Mouse (Mus musculus): ENCODE data around the gene H2-Ab1. TPM values are rescaled to one million over a fixed set of nuclear protein-coding genes. Genes with fewer than 3 reads are reported as not detected.

Gene H2-Ab1
- polyA plus RNA-seq, 1 experiment from 2014 or later: 1.2 TPM

- no peak for ATAC-seq (ENCODE audit: low read depth)
- H3K9me3 ChIP-seq: no peaks in the 10 kb centered on the region
- H3K9ac ChIP-seq: no peak overlapping the region
- no peaks in the 10 kb centered on the region for H3K4me1 ChIP-seq (replicated peaks)
- no peak overlapping the region for H3K4me2 ChIP-seq
- no peak overlapping the region for H3K4me3 ChIP-seq
- H3K27ac ChIP-seq (replicated peaks): no peak overlapping the region
- no peaks in the 10 kb centered on the region for H3K27me3 ChIP-seq
- 77% methylated on average over 6 of the region's 6 CpGs for WGBS
- H3K36me3 ChIP-seq: no peaks in the 10 kb centered on the region
Measured at GRCm38 (mm10) chr17:34240916-34241315, 16.6 kb upstream of the H2-Ab1 start.

- ATAC-seq (ENCODE audit: low read depth): no peak
- Histone ChIP-seq H3K4me3 (no peak overlapping the region), H3K9ac (no peak overlapping the region), H3K36me3 (no peaks in the 10 kb centered on the region), H3K4me2 (no peak overlapping the region), H3K27ac (replicated peaks) (no peak overlapping the region), H3K9me3 (no peaks in the 10 kb centered on the region), H3K27me3 (peaks cover 5% of the 10 kb centered on the region; the same call in 1 of the 2 replicates), H3K4me1 (replicated peaks) (no peaks in the 10 kb centered on the region)
- WGBS: 75% methylated on average over 4 of the region's 4 CpGs
Measured at GRCm38 (mm10) chr17:34244656-34245055, 12.8 kb upstream of the H2-Ab1 start.

- H3K27me3 ChIP-seq: peaks cover 5% of the 10 kb centered on the region; the same call in 1 of the 2 replicates
Measured at GRCm38 (mm10) chr17:34247047-34247446, 10.4 kb upstream of the H2-Ab1 start.

GRCm38 (mm10) chr17:34248764-34249163 lies 8.7 kb upstream of the H2-Ab1 start:
- Histone ChIP-seq H3K9ac (no peak overlapping the region), H3K27ac (replicated peaks) (no peak overlapping the region), H3K4me1 (replicated peaks) (no peaks in the 10 kb centered on the region), H3K36me3 (no peaks in the 10 kb centered on the region), H3K4me3 (no peak overlapping the region), H3K4me2 (no peak overlapping the region), H3K27me3 (peaks cover 5% of the 10 kb centered on the region; the same call in 1 of the 2 replicates), H3K9me3 (no peaks in the 10 kb centered on the region)
- WGBS: 61% methylated on average over 2 of the region's 2 CpGs
- no peak for ATAC-seq (ENCODE audit: low read depth)

More at GRCm38 (mm10) chr17:34247047-34247446, 10.4 kb upstream of the H2-Ab1 start:
- WGBS: 88% methylated on average over 3 of the region's 3 CpGs
- no peak for ATAC-seq (ENCODE audit: low read depth)
- no peaks in the 10 kb centered on the region for H3K36me3 ChIP-seq
- no peaks in the 10 kb centered on the region for H3K9me3 ChIP-seq
- H3K27ac ChIP-seq (replicated peaks): no peak overlapping the region
- no peaks in the 10 kb centered on the region for H3K4me1 ChIP-seq (replicated peaks)
- H3K9ac ChIP-seq: no peak overlapping the region
- no peak overlapping the region for H3K4me3 ChIP-seq
- H3K4me2 ChIP-seq: no peak overlapping the region

- Histone ChIP-seq H3K4me2 (no peak overlapping the region), H3K27ac (replicated peaks) (no peak overlapping the region), H3K4me1 (replicated peaks) (no peaks in the 10 kb centered on the region), H3K36me3 (no peaks in the 10 kb centered on the region), H3K4me3 (no peak overlapping the region), H3K9ac (no peak overlapping the region), H3K27me3 (peaks cover 5% of the 10 kb centered on the region; the same call in 1 of the 2 replicates), H3K9me3 (no peaks in the 10 kb centered on the region)
- no peak for ATAC-seq (ENCODE audit: low read depth)
- WGBS: 48% methylated on average over 3 of the region's 3 CpGs
Measured at GRCm38 (mm10) chr17:34249361-34249760, 8.1 kb upstream of the H2-Ab1 start.

GRCm38 (mm10) chr17:34249878-34250277 lies 7.6 kb upstream of the H2-Ab1 start:
- 21% methylated on average over 4 of the region's 4 CpGs for WGBS
- no peaks in the 10 kb centered on the region for H3K4me1 ChIP-seq (replicated peaks)
- H3K4me3 ChIP-seq: no peak overlapping the region
- no peaks in the 10 kb centered on the region for H3K36me3 ChIP-seq
- no peak overlapping the region for H3K4me2 ChIP-seq
- no peak for ATAC-seq (ENCODE audit: low read depth)
- peaks cover 5% of the 10 kb centered on the region for H3K27me3 ChIP-seq
- no peak overlapping the region for H3K27ac ChIP-seq (replicated peaks)
- no peak overlapping the region for H3K9ac ChIP-seq
- no peaks in the 10 kb centered on the region for H3K9me3 ChIP-seq

- 50% methylated on average over 4 of the region's 4 CpGs for WGBS
- no peak for ATAC-seq (ENCODE audit: low read depth)
- no peaks in the 10 kb centered on the region for H3K36me3 ChIP-seq
Measured at GRCm38 (mm10) chr17:34251666-34252065, 5.8 kb upstream of the H2-Ab1 start.

GRCm38 (mm10) chr17:34256501-34256900 lies 988 bp upstream of the H2-Ab1 start:
- Histone ChIP-seq H3K4me1 (replicated peaks) (no peaks in the 10 kb centered on the region), H3K27ac (replicated peaks) (no peak overlapping the region), H3K27me3 (no peaks in the 10 kb centered on the region; the same call in 1 of the 2 replicates), H3K9ac (no peak overlapping the region), H3K4me2 (no peak overlapping the region), H3K36me3 (no peaks in the 10 kb centered on the region), H3K4me3 (no peak overlapping the region), H3K9me3 (no peaks in the 10 kb centered on the region)
- 79% methylated on average over 5 of the region's 5 CpGs for WGBS
- ATAC-seq (ENCODE audit: low read depth): no peak

More at GRCm38 (mm10) chr17:34251666-34252065, 5.8 kb upstream of the H2-Ab1 start:
- H3K9me3 ChIP-seq: no peaks in the 10 kb centered on the region
- no peaks in the 10 kb centered on the region for H3K4me1 ChIP-seq (replicated peaks)
- H3K9ac ChIP-seq: no peak overlapping the region
- peaks cover 5% of the 10 kb centered on the region for H3K27me3 ChIP-seq
- no peak overlapping the region for H3K4me2 ChIP-seq
- no peak overlapping the region for H3K4me3 ChIP-seq
- H3K27ac ChIP-seq (replicated peaks): no peak overlapping the region

- H3K4me1 ChIP-seq (replicated peaks): peaks cover 28% of the 10 kb centered on the region
- no peaks in the 10 kb centered on the region for H3K9me3 ChIP-seq
- H3K4me2 ChIP-seq: no peak overlapping the region
- H3K9ac ChIP-seq: no peak overlapping the region
- ATAC-seq (ENCODE audit: low read depth): no peak
- H3K36me3 ChIP-seq: no peaks in the 10 kb centered on the region
- no peak overlapping the region for H3K27ac ChIP-seq (replicated peaks)
- WGBS: 72% methylated on average over 5 of the region's 5 CpGs
- H3K4me3 ChIP-seq: no peak overlapping the region
- H3K27me3 ChIP-seq: peaks cover 33% of the 10 kb centered on the region
Measured at GRCm38 (mm10) chr17:34260551-34260950, 3.1 kb downstream of the H2-Ab1 start.

GRCm38 (mm10) chr17:34261502-34261901 lies 4.0 kb downstream of the H2-Ab1 start:
- Histone ChIP-seq H3K27me3 (peaks cover 34% of the 10 kb centered on the region), H3K27ac (replicated peaks) (no peak overlapping the region), H3K9me3 (no peaks in the 10 kb centered on the region), H3K4me2 (no peak overlapping the region), H3K4me3 (no peak overlapping the region), H3K9ac (no peak overlapping the region), H3K36me3 (no peaks in the 10 kb centered on the region), H3K4me1 (replicated peaks) (peaks cover 28% of the 10 kb centered on the region)
- WGBS: 23% methylated on average over 4 of the region's 4 CpGs
- peak; percentile 49 for ATAC-seq (ENCODE audit: low read depth)

- H3K9ac ChIP-seq: 0 out of 2 replicates have a peak overlapping the region, but pooled peaks have one; percentile 38
- H3K36me3 ChIP-seq: no peaks in the 10 kb centered on the region
- peaks cover 34% of the 10 kb centered on the region for H3K27me3 ChIP-seq
- WGBS: 3% methylated on average over 8 of the region's 8 CpGs
- no peaks in the 10 kb centered on the region for H3K9me3 ChIP-seq
- peak overlapping the region; percentile 50 for H3K4me3 ChIP-seq
- ATAC-seq (ENCODE audit: low read depth): peak; percentile 70
- no peak overlapping the region for H3K27ac ChIP-seq (replicated peaks)
- peaks cover 28% of the 10 kb centered on the region for H3K4me1 ChIP-seq (replicated peaks)
- H3K4me2 ChIP-seq: peak overlapping the region; percentile 96
Measured at GRCm38 (mm10) chr17:34263068-34263467, 5.6 kb downstream of the H2-Ab1 start.

GRCm38 (mm10) chr17:34263811-34264371 lies 6.4 kb downstream of the H2-Ab1 start:
- Histone ChIP-seq H3K4me1 (replicated peaks) (peaks cover 28% of the 10 kb centered on the region), H3K36me3 (no peaks in the 10 kb centered on the region), H3K9ac (no peak overlapping the region), H3K9me3 (no peaks in the 10 kb centered on the region), H3K4me2 (peak overlapping the region; percentile 96), H3K4me3 (peak overlapping the region; percentile 50), H3K27ac (replicated peaks) (no peak overlapping the region), H3K27me3 (peaks cover 34% of the 10 kb centered on the region)
- no peak for ATAC-seq (ENCODE audit: low read depth)
- 3% methylated on average over 14 of the region's 14 CpGs for WGBS

Measured in neural tube, embryonic 13.5 days (tissue).